Mouse (Mus musculus): ENCODE results near the gene Sgk2.

DNA sequence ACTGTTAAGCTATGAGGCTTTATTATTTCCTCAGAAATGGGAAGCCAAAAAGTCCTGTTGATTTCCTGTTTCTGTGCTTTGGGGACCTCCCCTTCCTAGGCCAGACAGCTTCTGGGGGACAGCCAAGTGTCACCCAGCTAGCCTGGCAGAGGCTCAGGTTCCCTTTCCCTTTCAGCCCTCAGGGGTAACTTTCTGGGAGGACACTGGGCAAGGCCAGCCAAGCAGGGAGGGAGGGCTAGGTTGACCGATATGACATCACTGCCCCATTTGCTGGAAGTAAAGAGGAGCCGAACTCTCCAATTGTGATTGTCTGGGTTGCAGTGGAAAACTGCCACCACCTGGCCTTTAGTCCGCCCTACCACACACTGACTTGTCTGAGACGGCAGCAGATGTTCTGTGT, 11.1 kb upstream of the Sgk2 start:
- TF ChIP-seq CTCF (IDR thresholded peaks at IDR 0.05; ENCODE audit: insufficient read depth, low read length) (no peak), POLR2A (IDR thresholded peaks at IDR 0.05; ENCODE audit: borderline replicate concordance, extremely low read depth, low read depth, low read length) (no peak; the same call in 1 of the 2 replicates)
